Mouse (Mus musculus) ES-Bruce4 (cell line): ENCODE results near the gene Pdgfc. TPM values are rescaled to one million over a fixed set of nuclear protein-coding genes. Genes with fewer than 3 reads are reported as not detected.

Experiments
- H3K27ac ChIP-seq: 2 replicates; pipeline ENCODE4 v1.5.1; 2012; ENCODE audit warnings: low read length, inconsistent platforms; ENCODE audit not compliant: insufficient read depth
- H3K27me3 ChIP-seq: 2 replicates; pipeline ENCODE4 v1.6.1; 2012; ENCODE audit warnings: mild to moderate bottlenecking, low read length, inconsistent platforms; ENCODE audit not compliant: control insufficient read depth, poor library complexity, insufficient read depth, severe bottlenecking
- H3K36me3 ChIP-seq: 2 replicates; pipeline ENCODE4 v1.6.1; 2012; ENCODE audit warnings: inconsistent platforms, mild to moderate bottlenecking, low read length, moderate library complexity; ENCODE audit not compliant: control insufficient read depth, poor library complexity, insufficient read depth, severe bottlenecking
- H3K4me1 ChIP-seq: one replicate; pipeline ENCODE4 v1.8.1; 2011; ENCODE audit warnings: low read length; ENCODE audit not compliant: control insufficient read depth, insufficient read depth
- H3K4me3 ChIP-seq: 2 replicates; pipeline ENCODE4 v1.5.1; 2011; ENCODE audit warnings: low read depth, mild to moderate bottlenecking, low read length
- H3K9ac ChIP-seq: 2 replicates; pipeline ENCODE4 v1.6.1; 2012; ENCODE audit warnings: low read depth, mild to moderate bottlenecking, inconsistent platforms; ENCODE audit not compliant: poor library complexity, severe bottlenecking
- H3K9me3 ChIP-seq: replicated peaks from 2 replicates; pipeline ENCODE4 v1.6.1; 2012; ENCODE audit warnings: mild to moderate bottlenecking, low read length, inconsistent platforms; ENCODE audit not compliant: control insufficient read depth, poor library complexity, insufficient read depth, severe bottlenecking
- CTCF ChIP-seq: IDR thresholded peaks from one replicate; pipeline ENCODE4 v1.8.1; 2011; ENCODE audit warnings: low read depth, low read length
- EP300 ChIP-seq: IDR thresholded peaks from 2 replicates; pipeline ENCODE4 v1.6.1; 2011; ENCODE audit warnings: low read depth, low read length; ENCODE audit not compliant: insufficient read depth
- POLR2A ChIP-seq: IDR thresholded peaks from one replicate; pipeline ENCODE4 v1.8.1; 2011; ENCODE audit warnings: low read length; ENCODE audit not compliant: insufficient read depth
- polyA plus RNA-seq: library from polyadenylated mRNA; stranded (reverse); fragments of >200 nt; gene quantifications from 2 replicates; pipeline ENCODE4 v1.2.4, GENCODE M21; 2011; ENCODE audit warnings: low read depth; ENCODE audit not compliant: missing spikeins, insufficient read depth, insufficient read length

Gene Pdgfc
- polyA plus RNA-seq, 1 experiment, result 5.5 TPM

GRCm38 (mm10) chr3:81051522-81051921 is 15.3 kb downstream of the Pdgfc start:
- TF ChIP-seq EP300 (no peak), CTCF (no peak), POLR2A (no peak)
- Histone ChIP-seq H3K4me1 (peaks cover 2% of the 10 kb centered on the region), H3K36me3 (no peaks in the 10 kb centered on the region), H3K27me3 (no peaks in the 10 kb centered on the region), H3K4me3 (no peak overlapping the region), H3K27ac (no peak overlapping the region), H3K9me3 (no peaks in the 10 kb centered on the region), H3K9ac (no peak overlapping the region)

- Histone ChIP-seq H3K36me3 (no peaks in the 10 kb centered on the region), H3K9me3 (no peaks in the 10 kb centered on the region), H3K27ac (no peak overlapping the region), H3K9ac (no peak overlapping the region), H3K4me1 (peaks cover 2% of the 10 kb centered on the region), H3K4me3 (no peak overlapping the region), H3K27me3 (no peaks in the 10 kb centered on the region)
- no peak for TF ChIP-seq CTCF
- TF ChIP-seq EP300, result no peak
- TF ChIP-seq POLR2A, result no peak
Observed at GRCm38 (mm10) chr3:81052422-81052821, 16.2 kb downstream of the Pdgfc start.

DNA sequence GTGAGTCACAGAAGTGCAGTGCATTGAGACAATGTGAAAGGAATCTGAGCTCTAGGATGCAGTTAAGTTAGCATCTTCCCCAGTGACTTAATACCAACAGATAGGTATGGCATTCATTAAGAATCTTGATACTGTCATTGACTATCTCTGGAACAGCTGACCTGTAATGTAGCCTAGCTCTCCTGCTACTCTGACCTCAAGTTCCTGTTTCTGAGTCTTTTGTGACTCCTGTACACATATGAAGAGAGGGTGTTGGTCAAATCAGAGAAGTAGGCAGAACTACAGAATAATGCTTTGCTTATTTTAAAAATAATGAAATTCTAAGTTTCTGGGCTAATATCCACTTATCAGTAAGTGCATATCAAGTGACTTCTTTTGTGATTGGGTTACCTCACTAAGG is 17.9 kb downstream of the Pdgfc start:
- TF ChIP-seq CTCF (no peak), POLR2A (no peak), EP300 (no peak)
- Histone ChIP-seq H3K27ac (no peak overlapping the region), H3K9me3 (no peaks in the 10 kb centered on the region), H3K9ac (no peak overlapping the region), H3K36me3 (no peaks in the 10 kb centered on the region), H3K27me3 (no peaks in the 10 kb centered on the region), H3K4me1 (peaks cover under 1% of the 10 kb centered on the region), H3K4me3 (no peak overlapping the region)

DNA sequence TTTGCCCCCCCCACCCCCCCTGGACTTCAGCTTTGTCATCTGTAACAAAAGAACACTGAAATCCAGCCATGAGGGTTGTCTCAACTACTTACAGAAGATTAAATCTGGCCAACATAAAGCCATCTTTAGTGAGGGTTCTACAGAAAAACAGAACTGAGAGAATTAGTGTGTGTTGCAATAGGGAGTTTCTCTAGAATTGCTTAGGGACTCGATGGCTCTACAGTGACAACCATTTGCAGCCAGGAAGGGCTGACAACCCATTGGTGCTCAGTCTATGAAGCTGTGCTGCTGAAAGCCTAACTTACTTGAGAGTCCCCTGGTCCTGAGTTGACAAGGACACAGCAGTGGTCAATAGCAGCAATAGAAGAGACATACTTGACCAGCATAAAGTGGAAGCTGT is 21.5 kb downstream of the Pdgfc start:
- no peak for TF ChIP-seq POLR2A
- no peak for TF ChIP-seq EP300
- no peak for TF ChIP-seq CTCF
- H3K36me3 ChIP-seq, result no peaks in the 10 kb centered on the region
- H3K27ac ChIP-seq, result peak overlapping the region; percentile 71
- no peaks in the 10 kb centered on the region for H3K9me3 ChIP-seq
- no peaks in the 10 kb centered on the region for H3K27me3 ChIP-seq
- H3K4me1 ChIP-seq, result no peaks in the 10 kb centered on the region
- H3K9ac ChIP-seq, result no peak overlapping the region
- H3K4me3 ChIP-seq, result no peak overlapping the region

DNA sequence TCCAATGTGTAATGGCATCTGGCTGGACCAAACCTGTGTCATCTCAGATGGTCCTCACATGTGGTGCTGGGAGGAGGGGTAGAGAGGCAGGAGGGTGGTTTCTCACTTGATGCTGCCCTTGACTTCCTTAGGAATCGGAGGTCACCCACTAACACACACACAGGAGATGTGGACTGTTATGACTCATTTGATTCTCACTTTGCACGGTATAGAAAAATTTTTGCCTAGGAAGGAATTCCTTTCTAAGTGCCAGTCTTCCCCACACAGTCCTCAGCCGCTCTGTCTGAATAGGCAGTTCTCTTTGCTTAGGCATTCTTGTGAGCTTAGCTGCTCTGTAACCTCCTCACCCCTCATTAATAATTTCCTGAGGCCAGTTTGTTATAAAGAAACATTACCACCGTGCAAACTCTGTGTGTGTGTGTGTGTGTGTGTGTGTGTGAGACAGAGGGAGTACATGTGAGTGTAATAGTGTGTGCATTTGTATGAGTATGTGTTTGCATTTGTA is 22.4 kb downstream of the Pdgfc start:
- no peak overlapping the region for H3K9ac ChIP-seq
- H3K27ac ChIP-seq, result peak overlapping the region; percentile 71
- no peaks in the 10 kb centered on the region for H3K4me1 ChIP-seq
- H3K9me3 ChIP-seq, result no peaks in the 10 kb centered on the region
- no peaks in the 10 kb centered on the region for H3K27me3 ChIP-seq
- no peak overlapping the region for H3K4me3 ChIP-seq
- TF ChIP-seq CTCF (no peak), POLR2A (no peak), EP300 (no peak)
- H3K36me3 ChIP-seq, result no peaks in the 10 kb centered on the region

DNA sequence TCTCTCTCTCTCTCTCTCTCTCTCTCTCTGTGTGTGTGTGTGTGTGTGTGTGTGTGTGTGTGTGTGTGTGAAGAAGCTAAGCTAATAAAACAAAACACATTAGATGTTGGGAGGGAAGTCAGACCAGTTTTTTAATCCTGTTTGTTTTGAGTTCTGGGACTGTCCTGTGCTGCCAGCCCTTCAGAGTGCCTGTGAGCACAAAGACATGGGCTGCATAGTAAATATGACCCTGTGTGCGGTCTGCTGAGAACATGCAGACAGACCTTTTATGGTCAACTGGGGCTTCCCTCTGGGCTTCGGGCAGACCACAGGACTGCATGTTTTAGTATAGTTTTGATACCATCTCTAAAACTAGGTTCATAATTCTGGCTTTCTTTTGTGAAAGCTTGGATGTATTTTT is 32.3 kb downstream of the Pdgfc start:
- Histone ChIP-seq H3K9me3 (no peaks in the 10 kb centered on the region), H3K4me1 (no peaks in the 10 kb centered on the region), H3K36me3 (no peaks in the 10 kb centered on the region), H3K9ac (no peak overlapping the region), H3K4me3 (no peak overlapping the region), H3K27ac (no peak overlapping the region), H3K27me3 (no peaks in the 10 kb centered on the region)
- no peak for TF ChIP-seq CTCF
- no peak for TF ChIP-seq POLR2A
- TF ChIP-seq EP300, result no peak
